Mouse (Mus musculus) monocyte, adult 5-6 weeks (primary cell): ENCODE measurements around the gene Alk. TPM values are rescaled to one million over a fixed set of nuclear protein-coding genes. Genes with fewer than 3 reads are reported as not detected.

Source experiments
- total RNA-seq: library from RNA; stranded (forward); fragments of 200-1000, 200-491, 200-594 nt; gene quantifications from 3 replicates; pipeline ENCODE4 v1.2.3, GENCODE M21; 2017

The Alk gene
- total RNA-seq, 1 experiment from 2014 or later: not detected

Other genes starting within 250 kb of the Alk start
- 165 to 238 TPM (median 228 TPM) in 3 replicates for gene Ypel5, start 231.8 kb upstream of the Alk start, total RNA-seq